Mouse (Mus musculus): ENCODE data around the gene Mgll. TPM values are rescaled to one million over a fixed set of nuclear protein-coding genes. Genes with fewer than 3 reads are reported as not detected.
A peak's percentile ranks its signal among the peaks of the same experiment; 100 is the strongest.

The Mgll gene
- total RNA-seq, 2 experiments from 2014 or later = 277 to 282 TPM

DNA sequence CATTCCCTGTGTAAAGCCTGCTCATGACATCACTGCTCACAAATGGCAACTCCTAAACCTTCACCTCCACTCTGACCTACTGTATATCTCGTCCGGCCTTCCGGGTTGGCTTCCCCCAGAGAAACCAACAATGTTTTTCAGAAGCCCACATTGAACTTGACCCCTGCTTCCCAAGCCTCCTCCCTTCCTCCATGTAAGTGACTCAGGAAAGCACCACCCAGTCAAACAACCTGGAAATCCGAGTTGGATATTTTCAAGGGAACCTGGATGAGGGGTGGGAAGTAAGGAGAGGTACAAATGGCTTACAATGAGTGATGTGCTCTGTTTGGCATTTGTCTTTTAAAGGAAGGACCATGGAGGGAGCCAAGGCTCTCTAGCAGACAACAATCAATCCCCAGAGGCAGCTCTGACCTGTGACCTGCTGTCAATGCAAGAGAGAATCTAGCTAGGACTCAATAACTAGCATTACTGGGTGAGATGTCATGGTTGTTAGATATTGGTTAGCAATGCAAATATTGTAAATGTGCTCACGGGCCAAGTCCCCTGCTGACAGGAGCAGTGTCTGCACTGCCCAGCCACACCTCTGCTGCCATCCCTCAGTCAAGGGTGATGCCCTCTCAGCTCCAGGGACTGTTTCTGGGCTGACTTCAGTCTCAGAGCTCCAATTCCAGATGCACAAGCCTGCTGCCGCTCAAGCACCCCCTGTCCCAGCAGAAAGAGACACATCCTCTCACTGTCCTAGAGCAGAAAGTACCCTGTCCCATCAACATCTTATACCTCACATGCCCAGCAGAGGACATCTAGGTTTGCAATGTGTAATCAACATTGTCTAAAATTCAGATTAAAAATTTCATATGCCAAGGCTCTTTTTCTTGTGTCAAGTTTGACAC lies 6.8 kb upstream of the Mgll start:
- peak; percentile 28 for DNase-seq

DNA sequence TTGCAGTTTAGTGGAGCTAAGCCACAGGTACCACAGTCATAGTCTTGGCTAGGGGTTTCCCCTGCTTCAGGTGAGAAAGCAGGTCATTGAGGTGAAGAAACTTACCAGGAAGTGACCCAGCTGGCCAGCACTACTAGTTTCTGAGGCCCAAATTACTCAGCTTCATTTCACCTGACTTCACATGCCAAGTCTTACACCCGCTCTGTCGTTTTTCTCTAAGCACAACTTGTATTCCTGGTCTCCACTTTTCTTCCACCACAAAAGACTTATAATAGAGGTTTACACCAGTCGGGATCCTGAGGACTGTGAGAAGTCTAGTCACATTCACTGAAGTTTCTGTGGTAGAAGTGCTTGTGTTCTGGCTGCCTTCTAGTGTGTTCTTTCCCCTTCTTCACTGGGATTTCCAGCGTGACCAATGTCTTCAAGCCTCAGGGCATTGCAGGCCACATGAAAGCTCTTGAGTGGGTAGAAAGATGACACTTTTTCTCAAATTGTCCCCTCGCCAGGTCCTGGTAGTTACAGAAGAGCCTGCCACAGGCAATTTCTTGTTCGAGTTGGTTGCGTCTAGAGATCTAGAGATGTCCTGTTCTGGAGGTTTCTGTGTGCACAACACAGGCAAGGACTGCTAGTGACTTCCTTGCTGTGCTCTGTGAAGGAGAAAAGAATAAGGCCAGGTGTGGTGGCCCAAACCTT lies 6.0 kb upstream of the Mgll start:
- DNase-seq = no peak

DNA sequence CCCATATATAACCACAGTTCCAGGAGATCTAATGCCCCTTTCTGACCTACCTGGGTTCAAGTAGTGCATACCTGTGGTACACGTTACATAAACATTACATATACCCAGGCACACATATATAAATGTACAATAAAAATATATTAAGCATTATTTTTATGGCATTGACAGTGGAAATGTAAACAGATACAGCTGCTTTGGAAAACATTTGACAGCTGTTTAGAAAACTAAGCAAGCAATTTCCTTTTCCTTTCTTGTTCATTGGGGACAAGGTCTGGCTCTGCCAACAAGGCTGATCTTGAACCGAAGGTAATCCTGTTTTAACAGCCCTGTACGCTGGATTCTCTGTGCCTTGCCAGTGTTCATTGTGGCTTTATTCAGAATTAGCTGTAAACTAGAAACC lies 3.2 kb upstream of the Mgll start:
- DNase-seq = no peak

DNA sequence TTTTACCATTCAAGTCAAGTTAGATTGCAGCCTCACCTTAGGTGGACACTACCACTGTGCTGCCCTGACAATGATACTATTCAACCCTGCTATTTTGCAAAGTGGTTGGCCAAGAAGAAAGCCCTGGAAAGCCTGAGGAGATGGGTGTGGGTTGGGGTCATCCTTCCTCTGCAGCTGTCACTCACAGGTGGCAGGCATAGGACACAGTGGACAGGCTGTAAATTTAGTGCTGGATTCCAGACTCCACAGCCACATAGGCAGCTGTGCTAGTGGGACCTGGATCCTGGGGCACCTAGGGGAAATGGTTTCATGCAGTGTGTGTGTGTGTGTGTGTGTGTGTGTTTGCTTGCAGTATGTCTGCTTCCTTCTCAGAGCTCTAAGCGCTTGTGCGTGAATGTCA lies 1.3 kb upstream of the Mgll start:
- DNase-seq = no peak

DNA sequence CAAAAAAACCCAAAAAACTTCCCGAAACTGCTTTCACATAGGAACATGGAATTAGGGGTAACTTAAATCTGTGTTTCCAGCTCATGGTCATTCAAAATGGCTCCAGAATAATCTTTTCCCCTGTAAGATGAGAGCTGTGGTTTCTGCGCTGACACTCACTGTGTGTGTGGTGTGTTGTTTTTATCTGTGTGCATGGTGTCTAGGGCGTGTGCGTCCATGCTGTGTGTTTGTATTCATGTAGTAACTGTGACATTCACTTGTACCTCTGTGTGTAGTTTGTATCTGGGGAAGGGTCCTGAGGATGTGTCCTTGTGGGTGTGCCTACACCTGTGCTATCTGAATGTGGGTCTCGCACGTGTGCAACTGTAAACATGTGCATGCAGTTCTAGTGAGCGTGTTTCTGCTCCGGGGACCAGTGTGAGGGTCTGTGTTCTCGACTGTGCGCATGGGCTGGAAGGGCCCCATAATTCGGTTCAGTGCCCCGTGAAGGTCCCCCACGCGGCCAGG lies 353 bp upstream of the Mgll start:
- DNase-seq = no peak

DNA sequence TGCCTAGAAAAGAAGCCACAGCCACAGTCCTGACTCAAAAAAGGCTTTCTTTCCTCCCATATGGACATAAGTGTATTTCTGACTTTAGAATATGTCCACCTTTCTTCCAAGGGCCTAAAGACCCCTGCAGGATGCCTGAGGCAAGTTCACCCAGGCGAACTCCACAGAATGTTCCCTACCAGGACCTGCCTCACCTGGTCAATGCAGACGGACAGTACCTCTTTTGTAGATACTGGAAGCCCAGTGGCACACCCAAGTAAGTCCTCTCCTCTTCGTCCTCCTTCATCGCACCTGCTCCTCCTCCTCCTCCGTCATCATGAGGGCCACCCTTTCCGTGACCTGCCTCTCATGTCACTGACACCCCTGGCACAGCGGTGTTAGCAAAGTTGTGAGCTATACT lies 1.4 kb downstream of the Mgll start:
- no peak for DNase-seq

DNA sequence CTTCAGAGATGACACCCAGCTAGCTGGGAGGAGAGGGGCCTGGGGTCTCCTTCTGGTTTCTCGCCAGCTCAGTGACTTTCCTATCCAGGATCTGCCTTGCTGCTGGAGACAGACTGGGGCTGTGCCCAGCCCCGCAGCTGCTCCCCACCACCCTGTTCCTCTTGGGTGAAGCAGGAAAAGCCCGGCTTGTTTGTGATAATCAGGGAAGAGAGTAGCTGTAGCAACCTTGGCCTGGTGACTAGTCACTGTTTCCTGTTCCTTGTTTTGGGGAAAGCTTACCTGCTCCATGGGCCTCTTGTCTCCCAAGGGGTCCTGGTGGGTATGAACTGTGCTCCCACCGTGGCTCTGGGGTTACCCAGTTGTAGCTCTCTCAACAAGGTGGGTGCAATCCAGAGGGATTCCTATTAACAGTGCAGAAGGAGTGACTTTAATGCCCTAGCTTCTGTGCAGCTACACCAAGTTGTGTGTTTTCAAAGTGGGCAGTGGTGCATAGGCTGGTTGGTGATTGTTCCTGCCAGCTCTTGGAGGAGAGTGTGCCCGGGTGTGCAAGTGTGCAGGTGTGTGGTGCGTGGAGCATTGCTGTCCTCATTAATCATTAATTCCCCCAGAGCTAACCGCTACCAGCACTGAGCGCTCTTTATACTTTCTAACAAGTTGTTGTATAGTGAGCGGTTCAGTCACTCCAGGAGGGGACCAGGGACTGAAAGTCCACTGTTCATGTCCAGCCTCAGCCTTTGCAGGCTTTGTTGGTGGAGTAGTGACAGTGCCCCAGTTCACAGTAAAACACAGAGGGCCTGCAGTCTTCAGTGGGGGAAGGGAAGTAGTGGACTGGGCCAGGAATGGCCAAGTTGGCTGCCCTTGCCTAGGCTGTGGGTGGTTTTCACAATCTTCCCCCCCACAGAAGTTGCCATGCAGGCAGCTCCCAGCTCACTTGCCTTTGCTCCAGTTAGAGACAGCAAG lies 2.3 kb downstream of the Mgll start:
- peak; percentile 75 for DNase-seq

DNA sequence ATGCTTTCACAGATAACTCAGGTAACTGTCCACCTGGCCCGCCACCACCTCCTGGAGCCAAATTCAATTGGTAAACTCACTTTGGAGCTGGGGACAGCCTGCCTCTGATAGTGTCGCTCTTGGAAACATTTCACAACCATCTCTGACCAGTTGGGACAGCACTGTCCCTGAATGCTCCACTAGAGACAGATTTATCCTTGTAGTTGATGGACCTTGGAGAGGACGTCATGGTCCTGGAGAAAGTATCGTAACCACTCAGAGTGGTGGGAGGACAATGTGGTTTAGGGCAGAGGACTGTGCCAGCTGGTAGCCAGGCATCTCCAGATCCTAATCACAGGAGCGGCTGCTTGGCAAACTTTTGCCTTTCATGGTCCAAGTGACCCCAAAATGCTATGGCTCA lies 3.3 kb downstream of the Mgll start:
- DNase-seq = peak; percentile 45

DNA sequence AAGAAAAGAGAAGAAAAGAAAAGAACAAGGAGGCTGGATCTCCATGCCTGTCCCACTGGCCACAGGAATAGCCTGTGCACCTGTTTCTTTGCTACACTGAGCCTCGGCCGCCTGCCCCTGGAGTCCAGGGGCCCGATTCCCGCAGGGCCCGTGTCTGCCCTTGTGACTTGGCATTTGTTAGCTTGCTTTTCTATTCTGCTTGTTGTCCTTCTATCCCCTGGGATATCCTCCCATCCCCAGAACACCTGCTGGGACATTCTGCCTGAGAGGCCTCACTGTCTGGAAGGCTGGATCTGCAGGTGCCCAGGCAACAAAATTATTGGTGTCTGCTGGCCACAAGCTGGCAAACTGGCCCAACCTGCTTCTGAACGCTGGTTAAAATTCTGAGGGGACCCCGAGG lies 3.8 kb downstream of the Mgll start:
- DNase-seq = no peak

DNA sequence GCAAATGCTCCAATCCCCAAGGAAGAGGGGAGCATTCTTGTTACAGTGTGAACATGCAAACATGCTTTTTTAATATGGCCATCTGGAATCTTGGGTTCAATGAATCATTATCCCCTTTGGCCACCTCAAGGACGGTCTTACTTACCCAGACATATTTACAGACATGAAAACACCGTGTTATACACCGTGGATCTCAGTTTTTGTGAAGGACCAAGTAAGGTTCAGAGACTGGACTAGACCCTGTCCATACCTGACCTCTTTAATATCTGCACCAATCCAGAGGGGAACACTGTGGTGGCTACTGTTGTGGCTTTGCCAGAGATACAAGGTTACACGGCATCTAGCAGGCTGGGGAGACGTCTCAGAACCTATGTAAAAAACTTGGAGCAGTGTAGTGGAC lies 4.3 kb downstream of the Mgll start:
- DNase-seq = no peak

DNA sequence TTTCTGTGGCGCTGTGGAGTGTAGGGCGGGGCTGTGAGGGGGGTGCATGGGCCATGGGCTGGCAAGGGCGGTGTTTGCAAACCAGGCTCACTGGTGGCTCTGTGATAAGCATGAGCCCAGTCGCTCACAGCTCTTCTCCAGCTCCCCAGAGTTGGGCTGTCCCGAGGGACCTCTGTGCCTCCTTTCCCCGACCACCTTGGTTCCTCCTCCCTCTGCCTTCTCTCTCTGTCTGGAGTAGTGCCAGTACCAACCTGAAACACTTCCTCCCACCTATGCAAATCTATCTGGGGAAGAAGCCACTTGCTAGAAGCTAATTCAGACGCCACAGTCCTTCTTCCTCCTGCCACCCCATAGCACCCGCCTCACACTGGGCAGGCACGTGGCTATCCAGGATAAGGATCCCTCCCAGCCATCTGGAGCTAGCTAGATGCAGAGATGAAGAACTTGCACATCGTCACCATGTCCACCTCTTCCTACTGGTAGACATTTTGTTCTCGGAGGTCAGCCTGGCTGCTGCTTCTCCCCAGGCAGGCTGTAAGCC lies 7.1 kb downstream of the Mgll start:
- DNase-seq = no peak

DNA sequence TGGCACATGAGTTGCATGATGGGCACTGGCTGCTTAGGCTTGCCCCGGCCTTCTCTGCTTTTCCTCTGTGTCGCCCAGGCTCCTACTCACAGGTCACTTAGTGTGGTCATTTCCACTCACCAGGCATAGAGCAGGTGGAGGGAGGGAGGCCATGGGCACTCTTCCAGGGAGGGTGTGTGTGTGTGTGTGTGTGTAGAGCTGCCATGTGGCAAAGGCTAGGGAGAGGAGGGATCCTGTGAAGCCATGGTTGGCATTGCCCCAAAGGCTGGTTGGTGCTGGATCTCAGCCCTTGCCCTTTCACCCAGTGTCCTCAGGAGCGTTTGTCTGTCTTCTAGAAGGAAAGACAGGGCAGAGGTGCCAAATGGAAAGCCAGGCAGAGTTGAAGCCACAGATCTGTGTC lies 7.8 kb downstream of the Mgll start:
- DNase-seq = peak; percentile 89

DNA sequence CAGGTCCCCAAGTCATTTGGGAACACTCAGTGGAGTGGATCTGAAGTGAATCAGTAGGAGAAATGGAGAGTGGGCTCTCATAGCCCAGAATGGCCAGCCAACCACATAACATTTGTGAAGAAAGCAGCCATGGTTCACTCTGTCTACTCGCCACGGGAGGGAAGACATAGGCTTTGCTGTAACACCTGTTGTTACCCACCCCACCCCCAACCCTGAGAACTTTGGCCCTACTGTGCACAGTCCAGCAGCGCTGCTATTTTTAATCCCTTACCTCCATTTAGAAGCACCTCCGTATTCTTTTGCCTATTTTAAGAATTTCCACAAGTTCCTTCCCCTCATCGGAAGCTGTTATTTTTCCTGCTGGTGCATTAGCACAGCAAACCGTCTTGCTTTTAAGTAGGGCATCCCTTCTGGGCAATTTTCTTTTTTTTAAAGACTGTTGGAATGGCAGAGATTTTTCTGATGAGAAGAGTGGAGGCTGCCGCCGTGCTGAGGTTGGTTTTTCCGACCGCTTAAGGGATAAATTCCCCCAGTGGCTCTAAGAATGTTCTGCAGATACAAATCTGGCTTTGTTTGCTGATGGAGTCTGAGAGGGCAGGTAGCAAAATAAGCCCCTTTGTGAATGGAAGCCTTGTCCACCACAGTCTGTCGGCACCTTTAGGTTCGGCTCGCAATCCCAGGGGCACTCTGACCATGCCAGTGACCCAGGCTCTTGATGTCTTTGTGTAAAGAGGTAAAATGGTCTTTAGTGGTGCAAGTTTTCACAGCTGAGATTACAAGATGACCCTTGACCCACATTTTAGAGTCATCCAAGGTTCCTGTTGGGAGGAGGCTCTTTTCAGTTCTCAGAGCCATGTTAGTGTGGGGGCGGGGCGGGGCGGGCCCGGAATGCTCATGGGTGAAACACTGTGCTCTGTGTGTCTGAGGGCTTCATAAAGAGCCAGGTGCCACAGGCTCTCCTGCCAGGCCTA lies 8.7 kb downstream of the Mgll start:
- peak; percentile 47 for DNase-seq

DNA sequence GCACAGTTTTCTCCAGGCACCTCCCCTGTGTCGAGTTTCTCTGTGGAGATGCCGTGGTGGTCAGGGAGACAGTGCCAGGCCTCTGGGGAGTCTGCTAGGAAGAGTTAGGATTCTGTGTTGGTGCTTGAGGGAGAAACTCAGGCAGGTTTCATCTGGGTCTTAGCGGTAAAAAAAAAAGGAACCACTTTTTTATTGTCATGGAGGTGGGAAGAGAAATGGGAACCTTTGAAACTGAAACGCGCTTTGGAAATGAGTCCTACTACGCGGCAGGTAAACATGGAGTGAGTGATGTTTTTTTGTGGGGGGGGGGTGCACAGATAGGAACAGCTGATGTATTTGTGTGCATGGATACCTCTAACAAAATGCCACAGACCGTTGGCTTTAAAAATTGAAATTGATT lies 12.1 kb downstream of the Mgll start:
- DNase-seq = no peak

DNA sequence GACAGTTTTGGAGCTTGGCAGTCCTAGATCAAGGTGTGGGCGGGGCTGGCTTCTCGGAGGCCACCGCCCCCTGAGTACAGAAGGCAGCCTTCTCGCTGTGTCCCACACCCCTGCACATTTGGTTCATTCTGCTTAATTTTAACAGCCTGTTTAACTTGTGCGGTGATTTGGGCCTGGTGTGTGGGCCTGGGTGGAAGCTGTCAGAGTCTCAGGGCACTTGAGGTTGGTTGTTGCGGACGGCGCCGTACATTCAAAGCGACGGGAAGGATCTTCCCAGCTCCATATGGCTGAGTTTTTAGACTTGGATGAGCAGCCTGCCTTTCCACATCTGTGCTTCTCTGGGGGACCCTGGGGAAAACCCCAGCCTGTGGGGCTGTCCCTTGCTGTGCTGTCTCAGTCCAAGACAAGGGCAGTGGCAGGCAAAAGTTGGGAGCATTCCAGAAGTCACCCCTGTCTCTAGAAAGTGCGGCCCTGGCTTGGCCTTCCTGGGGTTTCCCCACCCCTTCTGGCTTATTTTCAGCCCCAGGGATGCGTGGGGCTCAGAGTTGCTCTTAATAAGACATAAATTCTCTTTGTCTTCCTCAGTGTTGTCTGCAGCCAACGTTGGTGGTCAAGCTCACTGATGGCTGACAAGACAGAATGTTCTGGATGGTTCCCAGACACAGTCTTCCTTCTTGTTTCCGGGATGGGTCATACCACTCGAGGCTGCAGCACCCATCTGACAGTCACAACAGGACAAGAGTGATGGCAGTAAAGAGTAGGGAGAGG lies 12.7 kb downstream of the Mgll start:
- peak; percentile 68 for DNase-seq

DNA sequence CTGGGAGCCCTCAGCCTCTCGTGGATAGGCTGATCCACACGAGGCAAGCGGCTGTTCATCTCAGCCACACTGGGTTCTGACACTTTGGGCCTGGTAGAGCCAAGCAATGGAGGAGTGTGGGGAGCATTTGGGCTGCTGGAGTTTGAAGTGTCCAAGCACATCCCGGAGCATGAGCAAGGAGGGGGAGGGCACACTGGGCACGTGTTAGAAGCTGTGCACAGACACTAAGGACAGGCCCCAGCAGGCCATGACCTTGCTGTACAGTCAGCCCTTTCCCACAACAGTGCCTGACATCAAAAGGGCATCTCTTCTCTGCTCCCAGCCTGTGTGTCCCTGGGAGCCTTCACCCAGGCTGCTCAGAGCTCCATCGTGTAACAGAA lies 13.3 kb downstream of the Mgll start:
- DNase-seq = peak; percentile 61

DNA sequence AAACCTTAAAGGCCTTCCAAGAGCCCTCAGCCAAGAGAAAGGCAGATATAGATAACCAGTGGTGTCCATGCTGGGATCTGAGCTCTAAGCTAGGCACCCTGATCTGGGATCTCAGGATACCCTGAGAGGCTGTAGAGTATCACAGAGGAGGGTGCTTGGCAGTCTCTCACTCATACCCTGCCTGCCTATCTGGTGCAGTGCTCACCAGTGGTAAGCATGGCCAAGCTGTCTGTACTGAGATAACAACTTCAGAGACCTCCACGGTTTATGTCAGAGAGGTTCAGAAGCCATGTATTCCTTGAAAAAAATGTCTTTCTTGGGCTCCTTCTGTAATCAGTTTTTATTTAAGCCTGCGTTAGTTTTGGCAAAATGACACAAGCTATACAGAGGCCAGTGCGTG lies 16.8 kb downstream of the Mgll start:
- DNase-seq = no peak

DNA sequence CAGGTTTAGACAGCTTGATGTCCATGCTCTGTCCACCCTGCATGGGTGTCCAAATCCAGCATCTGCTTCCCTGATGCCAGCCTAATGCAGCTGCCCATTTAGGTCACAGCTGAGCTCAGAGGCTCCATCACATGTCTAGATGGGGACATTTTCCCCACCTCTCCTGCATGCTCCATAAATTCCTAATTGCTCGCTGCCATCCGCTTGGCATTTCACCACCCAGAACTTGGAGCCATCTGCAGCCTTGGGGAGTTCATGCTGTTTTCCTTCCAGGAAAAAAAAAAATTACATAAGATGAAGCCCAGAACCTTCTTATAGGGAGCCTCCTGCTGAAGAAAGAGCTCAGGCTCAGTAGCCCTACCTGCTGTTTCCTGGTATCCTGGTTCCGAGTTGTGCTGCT lies 17.6 kb downstream of the Mgll start:
- no peak for DNase-seq

DNA sequence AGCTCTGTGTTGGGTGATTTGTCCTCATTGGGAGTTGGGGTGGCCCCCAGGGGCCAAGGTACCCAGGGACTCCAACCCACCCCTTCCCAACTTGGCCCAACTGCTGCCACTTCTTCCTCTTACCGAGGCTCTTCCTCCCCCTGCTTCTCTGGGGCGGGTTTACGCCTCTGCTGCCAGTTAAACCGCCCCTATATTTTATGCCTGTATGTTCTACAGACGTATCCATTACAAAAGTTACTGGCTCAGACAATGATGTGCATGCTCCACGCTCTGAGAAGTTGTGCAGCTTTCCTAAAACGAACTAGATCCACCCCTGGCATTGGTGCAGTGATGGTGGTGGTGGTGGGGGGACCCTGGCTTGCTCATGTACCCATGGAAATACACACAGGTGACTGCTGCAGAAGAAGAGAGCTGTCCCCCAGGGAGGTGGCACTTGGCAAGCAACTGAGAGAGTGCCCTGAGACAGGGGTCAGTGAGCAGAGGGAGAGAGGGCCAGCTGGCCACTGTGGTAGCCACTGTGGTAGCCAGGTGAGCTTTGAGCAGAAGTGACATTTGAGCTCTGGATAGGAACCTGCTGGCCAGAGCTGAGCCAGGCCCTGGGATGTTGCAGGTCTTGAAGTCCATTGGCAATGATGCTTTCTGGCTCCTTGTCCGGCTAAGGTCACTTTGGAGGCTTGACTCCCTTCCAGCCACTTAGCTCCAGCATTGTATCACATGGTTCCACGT lies 18.2 kb downstream of the Mgll start:
- no peak for DNase-seq
